Mouse (Mus musculus) embryonic facial prominence, embryonic 12.5 days (tissue): ENCODE measurements around the gene Tuft1. TPM values are rescaled to one million over a fixed set of nuclear protein-coding genes. Genes with fewer than 3 reads are reported as not detected.
"Not testable (repeated sequence)": the region's sequence is repeated elsewhere in the genome, so short reads cannot be mapped to it uniquely, and the experiment has no call there.

Experiments used
- ATAC-seq: fragments of 200-750 bp; cut with Nextera tagmentation; 2 replicates; pipeline ENCODE4 v1.8.0; 2017; ENCODE audit not compliant: insufficient number of reproducible peaks, insufficient read depth, low FRiP score, low TSS enrichment
- H3K27ac ChIP-seq: fragments of 300-500 bp; sonication (generic); 2 replicates; pipeline ENCODE4 v1.5.1; 2016; ENCODE audit warnings: mild to moderate bottlenecking
- H3K27me3 ChIP-seq: fragments of 300-500 bp; sonication (generic); 2 replicates; pipeline ENCODE4 v1.6.1; 2016; ENCODE audit warnings: mild to moderate bottlenecking, moderate library complexity
- H3K36me3 ChIP-seq: fragments of 300-500 bp; sonication (generic); 2 replicates; pipeline ENCODE4 v1.6.1; 2016; ENCODE audit warnings: mild to moderate bottlenecking
- H3K4me1 ChIP-seq: fragments of 300-500 bp; sonication (generic); 2 replicates; pipeline ENCODE4 v1.6.1; 2016
- H3K4me2 ChIP-seq: fragments of 300-500 bp; sonication (generic); replicated peaks from 2 replicates; pipeline ENCODE4 v1.6.1; 2016; ENCODE audit warnings: mild to moderate bottlenecking, moderate library complexity
- H3K4me3 ChIP-seq: fragments of 300-500 bp; sonication (generic); 2 replicates; pipeline ENCODE4 v1.5.1; 2016; ENCODE audit warnings: mild to moderate bottlenecking
- H3K9ac ChIP-seq: fragments of 300-500 bp; sonication (generic); 2 replicates; pipeline ENCODE4 v1.6.1; 2016; ENCODE audit warnings: mild to moderate bottlenecking, moderate library complexity
- H3K9me3 ChIP-seq: fragments of 300-500 bp; sonication (generic); 2 replicates; pipeline ENCODE4 v1.6.1; 2016; ENCODE audit warnings: mild to moderate bottlenecking, moderate library complexity
- WGBS: fragments of 180-500 bp; shearing (Covaris S2); methylation state at CpG from one replicate; pipeline ENCODE4 v1.1.7; 2016; 5-methylcytosine and 5-hydroxymethylcytosine counted together
- polyA plus RNA-seq: library from polyadenylated mRNA; unstranded; fragments of >200 nt; fragmentation: Nextera tagmentation; extraction: Ambion mirVana; gene quantifications from 2 replicates; pipeline ENCODE4 v1.2.1, GENCODE M21; 2016

Gene Tuft1
- polyA plus RNA-seq, 1 experiment from 2014 or later = 4.4 TPM

GRCm38 (mm10) chr3:94688698-94689097 lies 30.0 kb upstream of the Tuft1 start:
- not testable (repeated sequence) for H3K36me3 ChIP-seq, H3K9ac ChIP-seq, H3K27me3 ChIP-seq, H3K27ac ChIP-seq, H3K4me3 ChIP-seq, H3K9me3 ChIP-seq, H3K4me2 ChIP-seq, ATAC-seq, H3K4me1 ChIP-seq
- 90% methylated on average over 3 of the region's 3 CpGs for WGBS

GRCm38 (mm10) chr3:94685989-94686772 lies 27.5 kb upstream of the Tuft1 start:
- not testable (repeated sequence) for H3K27me3 ChIP-seq, ATAC-seq, H3K4me3 ChIP-seq, H3K9me3 ChIP-seq, H3K27ac ChIP-seq, H3K36me3 ChIP-seq, H3K4me2 ChIP-seq, H3K9ac ChIP-seq, H3K4me1 ChIP-seq
- WGBS = 86% methylated on average over 8 of the region's 8 CpGs

- Histone ChIP-seq H3K4me3 (no peak overlapping the region), H3K4me2 (no peak overlapping the region), H3K4me1 (no peaks in the 10 kb centered on the region), H3K9me3 (no peaks in the 10 kb centered on the region), H3K27me3 (no peaks in the 10 kb centered on the region), H3K27ac (no peak overlapping the region), H3K9ac (no peak overlapping the region), H3K36me3 (no peaks in the 10 kb centered on the region)
- ATAC-seq = no peak
- WGBS = 77% methylated on average over 6 of the region's 6 CpGs
Observed at GRCm38 (mm10) chr3:94683646-94684045, 25.0 kb upstream of the Tuft1 start.

- no peak overlapping the region for H3K9ac ChIP-seq
- H3K9me3 ChIP-seq = no peaks in the 10 kb centered on the region
- no peak overlapping the region for H3K4me3 ChIP-seq
- H3K36me3 ChIP-seq = no peaks in the 10 kb centered on the region
- no peak overlapping the region for H3K4me2 ChIP-seq
- no peaks in the 10 kb centered on the region for H3K4me1 ChIP-seq
- 93% methylated on average over 16 of the region's 16 CpGs for WGBS
- no peaks in the 10 kb centered on the region for H3K27me3 ChIP-seq
- H3K27ac ChIP-seq = no peak overlapping the region
- ATAC-seq = no peak
Observed at GRCm38 (mm10) chr3:94680783-94681182, 22.1 kb upstream of the Tuft1 start.

- not testable (repeated sequence) for H3K9me3 ChIP-seq, H3K36me3 ChIP-seq, H3K4me1 ChIP-seq, ATAC-seq, H3K4me3 ChIP-seq, H3K27ac ChIP-seq, H3K4me2 ChIP-seq, H3K27me3 ChIP-seq, H3K9ac ChIP-seq
- 88% methylated on average over 12 of the region's 12 CpGs for WGBS
Observed at GRCm38 (mm10) chr3:94680032-94680431, 21.4 kb upstream of the Tuft1 start.

- H3K4me2 ChIP-seq = no peak overlapping the region
- H3K9me3 ChIP-seq = no peaks in the 10 kb centered on the region
- WGBS = 72% methylated on average over 8 of the region's 8 CpGs
- H3K36me3 ChIP-seq = no peaks in the 10 kb centered on the region
- no peak overlapping the region for H3K27ac ChIP-seq
- no peak overlapping the region for H3K9ac ChIP-seq
- H3K27me3 ChIP-seq = no peaks in the 10 kb centered on the region
- 0 out of 2 replicates have a peak, but pooled peaks have one; percentile 41 for ATAC-seq
- no peaks in the 10 kb centered on the region for H3K4me1 ChIP-seq
- H3K4me3 ChIP-seq = no peak overlapping the region
Observed at GRCm38 (mm10) chr3:94679351-94679841, 20.7 kb upstream of the Tuft1 start.

- H3K9me3 ChIP-seq, H3K27me3 ChIP-seq, H3K4me2 ChIP-seq, H3K27ac ChIP-seq, H3K4me3 ChIP-seq, ATAC-seq, H3K9ac ChIP-seq, H3K36me3 ChIP-seq, H3K4me1 ChIP-seq: not testable (repeated sequence)
- WGBS = 80% methylated on average over 9 of the region's 9 CpGs
Observed at GRCm38 (mm10) chr3:94675101-94675500, 16.4 kb upstream of the Tuft1 start.

- ATAC-seq, H3K36me3 ChIP-seq, H3K4me3 ChIP-seq, H3K9ac ChIP-seq, H3K27me3 ChIP-seq, H3K4me2 ChIP-seq, H3K9me3 ChIP-seq, H3K27ac ChIP-seq, H3K4me1 ChIP-seq: not testable (repeated sequence)
- WGBS = 18% methylated on average over 7 of the region's 7 CpGs
Observed at GRCm38 (mm10) chr3:94665896-94666295, 7.2 kb upstream of the Tuft1 start.

- not testable (repeated sequence) for H3K4me1 ChIP-seq, H3K9me3 ChIP-seq, ATAC-seq, H3K4me3 ChIP-seq, H3K9ac ChIP-seq, H3K36me3 ChIP-seq, H3K27me3 ChIP-seq, H3K4me2 ChIP-seq, H3K27ac ChIP-seq
- 64% methylated on average over 5 of the region's 5 CpGs for WGBS
Observed at GRCm38 (mm10) chr3:94665060-94665802, 6.6 kb upstream of the Tuft1 start.

GRCm38 (mm10) chr3:94660841-94661240 lies 2.2 kb upstream of the Tuft1 start:
- not testable (repeated sequence) for H3K36me3 ChIP-seq, H3K4me1 ChIP-seq, H3K4me3 ChIP-seq, H3K27me3 ChIP-seq, H3K27ac ChIP-seq, H3K4me2 ChIP-seq, H3K9me3 ChIP-seq, ATAC-seq, H3K9ac ChIP-seq
- 83% methylated on average over 2 of the region's 2 CpGs for WGBS

GRCm38 (mm10) chr3:94659142-94659748 lies 573 bp upstream of the Tuft1 start:
- peak overlapping the region; percentile 26 for H3K4me2 ChIP-seq
- not testable (repeated sequence) for H3K9me3 ChIP-seq, H3K36me3 ChIP-seq, H3K4me1 ChIP-seq, H3K27ac ChIP-seq, H3K4me3 ChIP-seq, H3K27me3 ChIP-seq, H3K9ac ChIP-seq
- WGBS = 33% methylated on average over 8 of the region's 10 CpGs
- peak; percentile 70; the same call in 1 of the 2 replicates for ATAC-seq
